Mouse (Mus musculus) layer of hippocampus, adult 9-11 months (tissue): ENCODE measurements around the gene Slc25a21.

Experiments
- DNase-seq: peaks from one replicate; pipeline ENCODE4 v3.0.0; 2022

Slc25a21 gene

DNA sequence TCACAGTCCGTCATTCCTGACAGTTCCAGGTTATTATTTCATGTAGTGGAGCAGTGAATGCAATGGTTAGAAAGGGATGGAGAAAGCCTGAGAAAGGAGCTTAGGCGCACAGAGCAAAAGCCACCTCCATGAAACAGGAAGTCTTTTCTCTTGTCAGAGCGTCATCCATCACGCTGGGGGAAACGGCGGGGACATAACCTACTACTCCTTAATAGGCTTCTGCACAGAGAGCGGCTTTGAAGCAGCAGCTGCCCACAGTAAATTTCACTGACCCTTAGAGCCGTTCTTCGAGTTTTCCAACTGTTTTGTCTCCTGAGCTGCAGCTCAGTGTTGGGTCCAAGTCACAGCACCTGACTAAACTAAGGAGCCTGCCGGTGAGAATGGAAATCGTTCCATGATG, 188.3 kb downstream of the Slc25a21 start:
- no peak for DNase-seq

- DNase-seq = peak; percentile 8
Observed at GRCm38 (mm10) chr12:56986049-56986448, 211.2 kb downstream of the Slc25a21 start.

GRCm38 (mm10) chr12:56982066-56982626, 215.1 kb downstream of the Slc25a21 start:
- DNase-seq = no peak

- DNase-seq = no peak
Observed at GRCm38 (mm10) chr12:56975256-56975655, 222.0 kb downstream of the Slc25a21 start.

GRCm38 (mm10) chr12:56963236-56963635, 234.0 kb downstream of the Slc25a21 start:
- DNase-seq = no peak

GRCm38 (mm10) chr12:56959230-56960051, 237.8 kb downstream of the Slc25a21 start:
- DNase-seq = no peak

DNA sequence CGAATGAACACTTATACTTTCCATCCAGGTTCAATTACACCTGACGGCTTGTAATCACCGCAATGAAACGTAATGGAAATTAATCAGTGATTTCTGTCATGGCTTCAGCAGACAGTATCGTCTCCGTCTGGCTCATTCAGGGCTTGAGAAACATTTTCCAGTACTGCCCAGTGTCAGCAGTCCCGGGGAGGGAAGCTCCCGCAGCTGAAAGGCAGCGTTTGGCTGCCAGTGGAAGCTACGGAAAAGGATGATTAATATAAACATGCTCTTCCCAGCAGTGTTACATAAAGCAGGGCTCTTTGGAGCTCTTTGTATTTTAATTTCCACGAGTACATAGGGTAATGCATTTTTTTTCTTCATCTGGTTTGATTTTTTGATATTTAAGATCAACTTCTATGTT, 239.0 kb downstream of the Slc25a21 start:
- no peak for DNase-seq

GRCm38 (mm10) chr12:56951749-56952657, 245.3 kb downstream of the Slc25a21 start:
- DNase-seq = no peak

DNA sequence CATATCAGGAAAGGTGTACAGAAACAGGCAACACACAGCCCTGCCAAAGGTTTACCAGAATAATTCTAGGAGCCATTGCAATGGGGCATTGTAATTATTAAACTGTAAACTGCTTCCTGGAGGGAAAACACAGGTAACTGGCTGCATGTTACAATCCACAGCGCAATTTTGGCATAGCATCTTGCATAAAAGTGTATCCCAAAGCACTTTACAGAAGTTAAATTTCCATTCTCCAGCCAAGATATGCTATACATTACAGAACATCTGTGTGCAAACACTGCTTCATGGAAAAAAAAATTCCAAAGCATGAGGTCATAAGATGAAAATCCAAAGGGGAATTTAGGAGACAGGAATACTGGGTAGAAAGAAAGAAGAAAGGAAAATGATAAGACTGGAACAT, 253.0 kb downstream of the Slc25a21 start:
- no peak for DNase-seq

- DNase-seq = no peak
Observed at GRCm38 (mm10) chr12:56940861-56941260, 256.4 kb downstream of the Slc25a21 start.

DNA sequence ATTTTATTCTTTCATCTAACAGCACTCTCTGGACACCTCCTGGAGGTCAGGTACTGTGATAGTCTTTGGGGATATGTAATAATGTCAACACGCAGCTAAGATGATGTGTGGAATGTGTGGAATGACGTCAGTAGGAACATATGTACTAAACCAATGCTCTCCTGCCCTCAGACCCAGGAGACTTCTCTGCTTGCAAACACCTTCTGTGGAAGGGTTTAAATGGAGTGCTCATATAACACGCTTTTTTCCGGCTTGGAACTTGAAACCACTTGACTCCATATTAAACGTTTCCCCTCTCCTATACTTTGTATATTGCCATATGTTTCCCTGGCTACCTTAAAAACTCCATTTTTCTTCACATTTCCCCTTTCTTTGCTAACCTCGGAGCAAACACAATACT, 279.1 kb downstream of the Slc25a21 start:
- DNase-seq = no peak

DNA sequence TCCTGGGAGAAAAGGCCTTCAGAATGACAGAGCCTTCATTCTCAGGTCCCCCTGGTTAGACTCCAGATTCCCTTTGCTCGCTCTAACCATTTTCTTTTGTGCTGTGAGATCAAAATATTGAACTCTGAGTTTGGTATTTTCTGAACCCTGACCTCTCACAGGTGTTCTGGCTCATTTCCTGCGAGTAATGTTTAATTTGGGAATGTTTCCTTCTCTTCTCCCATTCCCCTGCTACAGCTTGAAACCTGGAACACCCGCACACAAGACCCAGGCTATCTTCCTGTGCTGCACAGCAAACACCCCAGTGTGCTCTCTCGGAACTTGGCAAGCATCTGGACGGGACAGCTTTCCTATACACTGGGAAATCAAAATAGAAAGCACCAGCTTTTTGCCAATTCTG, 290.8 kb downstream of the Slc25a21 start:
- DNase-seq = no peak

DNA sequence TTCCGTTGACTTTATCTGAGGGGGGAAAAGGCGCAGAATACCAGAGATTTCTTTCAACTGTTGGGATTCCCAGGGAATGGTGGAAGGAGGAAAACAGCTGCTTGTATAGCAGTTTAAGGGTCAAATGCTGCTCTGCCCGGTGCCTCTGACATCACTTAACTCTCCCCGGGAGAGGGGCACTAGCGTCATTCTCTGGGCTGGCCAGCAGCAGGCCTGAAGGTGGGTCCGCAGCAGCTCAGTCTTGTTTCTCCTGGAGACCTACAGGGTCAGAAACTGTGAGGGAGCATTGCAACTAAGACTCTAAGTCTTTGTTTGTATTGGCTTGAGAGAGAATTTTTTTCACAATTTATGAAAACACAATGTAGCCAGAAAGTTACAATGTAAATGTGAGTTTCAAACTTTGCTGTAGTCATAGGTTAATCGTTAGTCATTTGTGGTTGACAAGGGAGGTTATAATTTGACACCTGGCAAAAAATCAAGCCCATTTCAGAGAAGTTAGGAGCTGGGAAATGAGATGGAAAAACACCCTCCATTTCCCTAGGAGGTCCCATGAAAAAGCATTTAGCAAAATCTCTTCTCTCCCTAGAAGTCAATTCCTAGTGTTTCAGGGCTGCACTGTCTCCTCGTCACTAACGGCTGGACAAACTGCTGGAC, 291.5 kb downstream of the Slc25a21 start:
- DNase-seq = no peak

DNA sequence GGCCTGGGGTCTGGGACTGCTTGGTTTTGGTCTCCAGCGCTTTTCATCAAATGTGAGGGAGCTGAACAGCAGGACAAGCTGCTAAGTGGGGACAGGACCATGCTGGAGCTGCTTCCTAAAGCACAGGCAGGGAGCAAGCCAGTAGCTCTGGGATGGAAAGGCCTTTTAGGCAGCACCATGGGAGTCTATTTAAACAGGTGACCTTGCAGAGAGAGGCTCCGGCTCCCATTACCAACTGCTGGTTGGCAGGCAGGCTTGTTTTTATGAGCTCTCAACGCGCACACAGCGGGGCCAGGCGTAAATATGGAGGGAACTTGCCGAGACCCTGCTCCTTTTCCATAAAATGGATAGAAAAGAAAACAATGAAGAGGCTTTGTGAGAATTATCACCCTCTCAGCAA, 292.1 kb downstream of the Slc25a21 start:
- DNase-seq = no peak

DNA sequence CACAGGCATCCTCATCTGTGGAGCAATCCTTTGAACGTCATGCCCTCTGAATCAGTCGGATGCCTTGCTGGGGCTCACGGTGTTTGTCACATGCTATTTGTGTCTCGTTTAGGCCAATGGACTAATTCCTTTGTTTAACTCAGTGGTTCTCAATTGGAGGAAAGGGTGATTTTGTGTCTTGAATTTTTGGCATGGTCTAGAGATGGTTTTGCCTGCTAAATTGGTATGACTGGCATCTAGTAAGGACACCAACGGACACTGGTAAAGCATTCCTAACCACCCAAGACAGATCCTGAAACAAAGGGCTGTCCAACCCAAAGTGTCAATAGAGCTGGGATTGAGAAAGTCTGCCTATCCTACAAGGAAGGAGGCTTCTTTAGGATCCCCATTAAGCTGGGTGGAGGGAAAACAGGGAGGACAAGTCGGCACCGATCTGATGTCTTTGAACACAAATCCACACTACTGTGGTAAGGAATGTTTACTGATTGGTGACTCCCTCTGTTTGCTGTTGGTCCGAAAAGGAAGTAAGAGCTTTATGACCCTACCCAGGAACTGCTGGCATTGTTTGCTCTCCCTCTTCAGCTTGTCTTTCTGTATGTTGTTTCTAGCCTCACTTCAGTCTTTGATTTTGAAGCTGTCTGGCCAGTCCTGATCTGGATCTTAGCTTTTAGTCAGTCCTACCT, 294.4 kb downstream of the Slc25a21 start:
- no peak for DNase-seq

DNA sequence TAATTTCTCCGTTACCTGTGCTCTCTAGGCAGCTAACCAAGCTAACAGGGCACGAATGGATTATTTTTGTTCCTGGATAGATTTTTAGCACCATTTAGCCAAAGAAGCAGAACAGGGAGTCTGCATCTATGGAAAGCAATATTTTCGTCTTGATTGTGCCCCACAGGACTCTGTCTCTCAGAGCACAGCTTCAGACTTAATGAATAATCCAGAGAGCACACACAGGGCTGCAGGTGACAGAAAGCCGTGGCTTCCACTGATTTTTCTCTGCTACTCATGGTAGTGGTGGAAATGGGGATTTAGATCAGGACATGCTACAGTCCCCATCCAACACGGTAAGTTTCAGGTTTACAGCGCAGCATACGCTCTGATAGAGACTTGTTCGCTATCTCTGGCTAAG, 299.3 kb downstream of the Slc25a21 start:
- no peak for DNase-seq

DNA sequence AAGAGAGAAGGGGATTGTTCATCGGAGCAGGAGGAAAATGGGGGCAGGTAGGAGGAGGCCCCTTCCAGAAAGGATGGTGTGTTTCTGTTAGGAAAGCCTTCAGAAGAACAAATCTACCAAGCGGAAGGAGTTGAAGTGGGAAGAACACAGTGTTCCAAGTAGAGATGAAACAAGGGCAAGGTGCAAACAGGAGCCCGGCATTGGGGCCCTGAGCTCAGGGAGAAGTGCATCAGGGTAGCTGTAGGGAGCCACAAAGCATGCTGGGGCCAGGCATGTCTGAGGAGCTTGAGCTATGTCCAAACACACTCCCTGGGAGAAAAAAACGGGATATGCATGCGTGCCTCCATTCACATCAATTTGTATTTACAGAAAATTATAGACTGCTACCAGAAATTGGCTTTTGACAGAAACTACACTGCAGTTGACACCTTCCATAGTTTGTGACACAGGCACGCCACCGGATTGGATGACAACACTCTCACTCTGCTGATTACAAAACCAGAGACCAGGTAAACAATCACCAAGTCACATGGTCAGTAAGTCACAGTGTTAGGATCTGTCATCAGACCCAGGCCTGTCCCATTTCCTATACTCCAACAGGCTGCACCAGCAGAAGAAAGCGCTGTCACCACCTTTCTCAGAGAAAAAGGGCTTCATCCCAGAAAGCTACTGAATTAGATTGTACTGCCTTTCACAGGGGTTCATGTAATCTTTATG, 299.9 kb downstream of the Slc25a21 start:
- DNase-seq = no peak

GRCm38 (mm10) chr12:56894963-56895362, 302.3 kb downstream of the Slc25a21 start:
- DNase-seq = no peak

DNA sequence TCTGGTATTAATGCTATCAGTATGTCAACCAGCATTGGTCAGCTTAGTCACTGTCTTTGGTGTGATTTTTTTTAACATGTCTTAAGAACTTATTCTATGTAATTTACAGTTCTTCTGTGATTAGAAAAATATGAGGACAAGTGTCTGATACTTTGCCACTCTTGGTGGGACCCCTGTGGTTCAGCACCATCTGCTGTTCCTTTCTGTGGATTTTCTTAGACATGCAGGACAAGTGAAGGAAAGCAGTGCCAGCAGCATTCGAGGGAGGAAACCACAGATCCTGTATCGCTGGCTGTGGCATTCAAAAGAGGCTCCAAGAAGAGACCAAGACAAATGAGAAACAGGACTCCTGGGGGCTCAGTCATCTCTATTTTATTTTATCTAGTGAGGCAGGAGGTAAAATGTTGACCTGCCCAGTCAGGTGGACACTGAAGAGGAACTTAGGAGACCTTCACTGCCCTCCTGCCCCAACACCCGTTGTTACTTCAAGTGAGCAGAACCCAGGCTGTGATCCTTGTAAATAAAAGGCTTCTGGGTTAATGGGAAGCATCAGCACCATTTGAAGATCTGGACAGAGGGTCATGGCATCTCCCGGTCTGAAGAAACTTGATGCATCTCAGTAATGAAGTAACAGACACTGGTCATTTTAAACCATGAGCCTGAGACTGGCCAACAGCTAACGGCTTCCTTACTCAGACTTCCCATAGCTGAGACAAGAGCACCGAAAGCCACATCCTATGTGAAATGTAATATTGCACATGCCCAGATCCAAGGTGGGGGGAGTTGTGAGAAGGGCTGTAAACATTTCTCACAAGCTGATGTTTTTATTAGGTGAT, 306.2 kb downstream of the Slc25a21 start:
- DNase-seq = no peak

DNA sequence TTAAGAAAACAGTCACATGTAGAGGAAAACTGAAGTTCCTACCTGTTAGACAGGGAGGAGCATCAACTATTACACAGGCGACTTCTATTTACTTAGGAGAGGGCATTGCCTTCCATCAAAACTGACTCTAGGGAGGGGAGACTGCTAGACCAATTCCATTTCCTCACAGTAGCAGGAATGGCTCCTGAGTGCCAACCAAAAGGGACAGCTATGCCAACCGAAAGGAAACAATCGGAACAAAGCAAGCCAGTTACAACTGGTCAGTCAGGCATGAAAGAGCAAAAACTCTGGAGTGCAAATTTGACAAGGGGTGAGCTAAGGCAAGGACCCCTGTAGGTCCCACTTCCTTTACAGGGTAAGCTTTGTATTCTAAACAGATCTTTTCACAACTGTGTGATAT, 319.5 kb downstream of the Slc25a21 start:
- no peak for DNase-seq

- no peak for DNase-seq
Observed at GRCm38 (mm10) chr12:56876549-56876948, 320.7 kb downstream of the Slc25a21 start.
